Mouse (Mus musculus) lung, embryonic 15.5 days (tissue): ENCODE results near the gene Acvrl1. TPM values are rescaled to one million over a fixed set of nuclear protein-coding genes. Genes with fewer than 3 reads are reported as not detected.
A peak's percentile ranks its signal among the peaks of the same experiment; 100 is the strongest.

ENCODE experiments used
- ATAC-seq: fragments of 200-750 bp; cut with Nextera tagmentation; 2 replicates; pipeline ENCODE4 v1.8.0; 2017; ENCODE audit warnings: moderate number of reproducible peaks, borderline replicate concordance; ENCODE audit not compliant: low FRiP score, low TSS enrichment; ENCODE audit errors: extremely low read depth
- H3K27ac ChIP-seq: fragments of 300-500 bp; sonication (generic); 2 replicates; pipeline ENCODE4 v1.5.1; 2015; ENCODE audit warnings: moderate library complexity, mild to moderate bottlenecking, inconsistent platforms
- H3K27me3 ChIP-seq: fragments of 300-500 bp; sonication (generic); 2 replicates; pipeline ENCODE4 v1.6.1; 2015; ENCODE audit warnings: inconsistent platforms
- H3K36me3 ChIP-seq: fragments of 300-500 bp; sonication (generic); 2 replicates; pipeline ENCODE4 v1.6.1; 2015; ENCODE audit warnings: inconsistent platforms
- H3K4me1 ChIP-seq: fragments of 300-500 bp; sonication (generic); 2 replicates; pipeline ENCODE4 v1.6.1; 2015; ENCODE audit warnings: inconsistent platforms
- H3K4me2 ChIP-seq: fragments of 300-500 bp; sonication (generic); 2 replicates; pipeline ENCODE4 v1.6.1; 2015; ENCODE audit warnings: inconsistent platforms, mild to moderate bottlenecking, moderate library complexity
- H3K4me3 ChIP-seq: fragments of 300-500 bp; sonication (generic); 2 replicates; pipeline ENCODE4 v1.5.1; 2015; ENCODE audit warnings: mild to moderate bottlenecking, inconsistent platforms
- H3K9ac ChIP-seq: fragments of 300-500 bp; sonication (generic); 2 replicates; pipeline ENCODE4 v1.6.1; 2015; ENCODE audit warnings: inconsistent platforms
- H3K9me3 ChIP-seq: fragments of 300-500 bp; sonication (generic); 2 replicates; pipeline ENCODE4 v1.6.1; 2016; ENCODE audit warnings: inconsistent platforms
- WGBS: fragments of 180-500 bp; shearing (Covaris S2); methylation state at CpG from one replicate; pipeline ENCODE4 v1.1.7; 2015; 5-methylcytosine and 5-hydroxymethylcytosine counted together
- polyA plus RNA-seq: library from polyadenylated mRNA; unstranded; fragments of >200 nt; fragmentation: Nextera tagmentation; extraction: Ambion mirVana; gene quantifications from 2 replicates; pipeline ENCODE4 v1.2.1, GENCODE M21; 2015

The Acvrl1 gene
- polyA plus RNA-seq, 1 experiment from 2014 or later = 72.4 TPM

- Histone ChIP-seq H3K27me3 (no peaks in the 10 kb centered on the region), H3K4me2 (no peak overlapping the region), H3K36me3 (no peaks in the 10 kb centered on the region), H3K9me3 (no peaks in the 10 kb centered on the region), H3K4me1 (peaks cover 9% of the 10 kb centered on the region), H3K9ac (no peak overlapping the region), H3K4me3 (no peak overlapping the region), H3K27ac (no peak overlapping the region)
- WGBS = 38% methylated on average over 25 of the region's 25 CpGs
- no peak for ATAC-seq
Observed at GRCm38 (mm10) chr15:101092829-101093648, 35.3 kb upstream of the Acvrl1 start.

GRCm38 (mm10) chr15:101093988-101094387, 34.3 kb upstream of the Acvrl1 start:
- no peak for ATAC-seq
- H3K4me1 ChIP-seq = peaks cover 14% of the 10 kb centered on the region
- H3K4me2 ChIP-seq = no peak overlapping the region
- no peak overlapping the region for H3K4me3 ChIP-seq
- 0 out of 2 replicates have a peak, but pooled peaks cover 1% of the 10 kb centered on the region for H3K27me3 ChIP-seq
- no peaks in the 10 kb centered on the region for H3K9me3 ChIP-seq
- no peaks in the 10 kb centered on the region for H3K36me3 ChIP-seq
- no peak overlapping the region for H3K9ac ChIP-seq
- 59% methylated on average over 6 of the region's 6 CpGs for WGBS
- no peak overlapping the region for H3K27ac ChIP-seq

- ATAC-seq = no peak
- no peak overlapping the region for H3K9ac ChIP-seq
- H3K9me3 ChIP-seq = no peaks in the 10 kb centered on the region
- H3K4me2 ChIP-seq = no peak overlapping the region
- H3K27ac ChIP-seq = no peak overlapping the region
- H3K4me1 ChIP-seq = peaks cover 14% of the 10 kb centered on the region
- H3K27me3 ChIP-seq = 0 out of 2 replicates have a peak, but pooled peaks cover 7% of the 10 kb centered on the region
- no peaks in the 10 kb centered on the region for H3K36me3 ChIP-seq
- H3K4me3 ChIP-seq = no peak overlapping the region
- WGBS = 59% methylated on average over 9 of the region's 9 CpGs
Observed at GRCm38 (mm10) chr15:101094979-101095378, 33.3 kb upstream of the Acvrl1 start.

GRCm38 (mm10) chr15:101095392-101095791, 32.9 kb upstream of the Acvrl1 start:
- 68% methylated on average over 3 of the region's 3 CpGs for WGBS
- ATAC-seq = no peak
- H3K9me3 ChIP-seq = no peaks in the 10 kb centered on the region
- H3K36me3 ChIP-seq = no peaks in the 10 kb centered on the region
- no peak overlapping the region for H3K9ac ChIP-seq
- H3K27me3 ChIP-seq = 0 out of 2 replicates have a peak, but pooled peaks cover 7% of the 10 kb centered on the region
- H3K4me1 ChIP-seq = peaks cover 14% of the 10 kb centered on the region
- H3K4me3 ChIP-seq = no peak overlapping the region
- H3K27ac ChIP-seq = no peak overlapping the region
- no peak overlapping the region for H3K4me2 ChIP-seq

- Histone ChIP-seq H3K4me3 (no peak overlapping the region), H3K9ac (0 out of 2 replicates have a peak overlapping the region, but pooled peaks have one; percentile 4), H3K9me3 (no peaks in the 10 kb centered on the region), H3K27ac (no peak overlapping the region), H3K4me2 (peak overlapping the region; percentile 58), H3K4me1 (peaks cover 8% of the 10 kb centered on the region), H3K36me3 (no peaks in the 10 kb centered on the region), H3K27me3 (0 out of 2 replicates have a peak, but pooled peaks cover 7% of the 10 kb centered on the region)
- no peak for ATAC-seq
- WGBS = 13% methylated on average over 28 of the region's 28 CpGs
Observed at GRCm38 (mm10) chr15:101097985-101098651, 30.2 kb upstream of the Acvrl1 start.

GRCm38 (mm10) chr15:101100996-101101395, 27.3 kb upstream of the Acvrl1 start:
- H3K4me2 ChIP-seq = no peak overlapping the region
- H3K9me3 ChIP-seq = no peaks in the 10 kb centered on the region
- H3K27ac ChIP-seq = no peak overlapping the region
- H3K27me3 ChIP-seq = 0 out of 2 replicates have a peak, but pooled peaks cover 7% of the 10 kb centered on the region
- H3K9ac ChIP-seq = no peak overlapping the region
- no peak overlapping the region for H3K4me3 ChIP-seq
- 58% methylated on average over 3 of the region's 3 CpGs for WGBS
- no peak for ATAC-seq
- peaks cover 11% of the 10 kb centered on the region for H3K4me1 ChIP-seq
- no peaks in the 10 kb centered on the region for H3K36me3 ChIP-seq

GRCm38 (mm10) chr15:101103605-101104304, 24.6 kb upstream of the Acvrl1 start:
- Histone ChIP-seq H3K9ac (no peak overlapping the region), H3K9me3 (no peaks in the 10 kb centered on the region), H3K4me1 (0 out of 2 replicates have a peak, but pooled peaks cover 3% of the 10 kb centered on the region), H3K27me3 (0 out of 2 replicates have a peak, but pooled peaks cover 7% of the 10 kb centered on the region), H3K4me2 (no peak overlapping the region), H3K4me3 (no peak overlapping the region), H3K36me3 (no peaks in the 10 kb centered on the region), H3K27ac (no peak overlapping the region)
- 82% methylated on average over 9 of the region's 9 CpGs for WGBS
- ATAC-seq = no peak

- Histone ChIP-seq H3K4me2 (peak overlapping the region; percentile 43), H3K9me3 (no peaks in the 10 kb centered on the region), H3K9ac (no peak overlapping the region), H3K27ac (no peak overlapping the region), H3K4me1 (0 out of 2 replicates have a peak, but pooled peaks cover 3% of the 10 kb centered on the region), H3K4me3 (0 out of 2 replicates have a peak overlapping the region, but pooled peaks have one; percentile 8), H3K36me3 (no peaks in the 10 kb centered on the region), H3K27me3 (no peaks in the 10 kb centered on the region)
- 0 out of 2 replicates have a peak, but pooled peaks have one; percentile 57 for ATAC-seq
- WGBS = 16% methylated on average over 12 of the region's 12 CpGs
Observed at GRCm38 (mm10) chr15:101105496-101105994, 22.8 kb upstream of the Acvrl1 start.

- no peak overlapping the region for H3K9ac ChIP-seq
- WGBS = 79% methylated on average over 10 of the region's 10 CpGs
- no peaks in the 10 kb centered on the region for H3K9me3 ChIP-seq
- no peak overlapping the region for H3K4me3 ChIP-seq
- H3K27ac ChIP-seq = no peak overlapping the region
- H3K4me2 ChIP-seq = no peak overlapping the region
- H3K36me3 ChIP-seq = no peaks in the 10 kb centered on the region
- H3K4me1 ChIP-seq = 0 out of 2 replicates have a peak, but pooled peaks cover 3% of the 10 kb centered on the region
- ATAC-seq = no peak
- no peaks in the 10 kb centered on the region; the same call in 1 of the 2 replicates for H3K27me3 ChIP-seq
Observed at GRCm38 (mm10) chr15:101106011-101106410, 22.3 kb upstream of the Acvrl1 start.

GRCm38 (mm10) chr15:101107906-101108671, 20.2 kb upstream of the Acvrl1 start:
- Histone ChIP-seq H3K27ac (no peak overlapping the region), H3K9ac (no peak overlapping the region), H3K9me3 (no peaks in the 10 kb centered on the region), H3K4me1 (peaks cover 7% of the 10 kb centered on the region; the same call in 1 of the 2 replicates), H3K4me2 (no peak overlapping the region), H3K27me3 (no peaks in the 10 kb centered on the region; the same call in 1 of the 2 replicates), H3K4me3 (no peak overlapping the region), H3K36me3 (no peaks in the 10 kb centered on the region)
- 84% methylated on average over 5 of the region's 5 CpGs for WGBS
- no peak for ATAC-seq
